Mouse (Mus musculus) E14TG2a.4 (cell line): ENCODE results near the gene Shank3.

ENCODE experiments used
- CTCF ChIP-seq: conservative IDR thresholded peaks from 2 replicates; pipeline ENCODE4 v1.5.1; 2014; ENCODE audit warnings: low read length
- NANOG ChIP-seq: IDR thresholded peaks from 2 replicates; pipeline ENCODE4 v1.6.1; 2014; ENCODE audit warnings: borderline replicate concordance, low read length, mixed read lengths
- POU5F1 ChIP-seq: IDR thresholded peaks from 2 replicates; pipeline ENCODE4 v1.6.1; 2014; ENCODE audit warnings: low read length, borderline replicate concordance

DNA sequence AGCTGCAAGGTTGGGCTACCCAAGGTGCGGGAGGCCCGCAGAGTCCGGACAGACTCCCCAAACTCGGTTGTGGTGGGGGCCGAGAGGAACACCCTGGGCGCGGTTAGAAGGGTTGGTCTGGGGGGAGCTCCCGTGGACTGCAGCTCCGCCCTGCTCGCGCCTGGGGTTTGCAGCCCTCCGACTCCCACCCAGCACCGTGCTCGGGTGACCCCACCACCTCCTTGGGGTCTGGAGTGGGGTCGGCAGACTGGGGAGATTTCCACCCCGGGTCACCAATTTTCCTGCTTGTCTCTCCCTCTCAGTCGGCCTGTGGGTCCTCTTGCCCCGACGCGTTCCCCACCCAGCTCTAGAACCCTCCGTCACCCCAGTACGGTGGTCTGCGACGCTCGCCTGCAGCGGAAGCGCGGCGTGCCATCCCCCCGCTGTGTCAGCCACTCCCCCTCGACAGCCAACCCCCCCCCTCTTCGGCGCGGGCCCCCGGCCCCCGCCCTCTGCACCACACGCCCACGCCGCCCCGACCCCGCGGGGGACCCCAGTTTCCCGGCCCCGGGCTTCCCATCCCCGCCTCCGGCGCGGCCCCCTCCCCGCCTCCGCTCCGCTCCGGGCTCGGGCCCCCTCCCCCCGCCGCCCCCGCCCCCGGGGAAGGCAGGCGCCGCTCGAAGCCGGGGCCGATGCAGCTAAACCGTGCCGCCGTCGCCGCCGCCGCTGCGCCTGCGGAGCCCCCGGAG is at the start of gene Shank3:
- no peak for TF ChIP-seq CTCF
- TF ChIP-seq POU5F1 = no peak
- no peak for TF ChIP-seq NANOG
